Mouse (Mus musculus) lung, embryonic 16.5 days (tissue): ENCODE results near the gene Chmp3. TPM values are rescaled to one million over a fixed set of nuclear protein-coding genes. Genes with fewer than 3 reads are reported as not detected.

ENCODE experiments used
- ATAC-seq: fragments of 200-750 bp; cut with Nextera tagmentation; 2 replicates; pipeline ENCODE4 v1.8.0; 2017; ENCODE audit warnings: low read depth, mild to moderate bottlenecking, moderate library complexity
- H3K27ac ChIP-seq: fragments of 300-500 bp; sonication (generic); 2 replicates; pipeline ENCODE4 v1.5.1; 2014; ENCODE audit warnings: mild to moderate bottlenecking, control low read depth, low read length
- H3K27me3 ChIP-seq: fragments of 300-500 bp; sonication (generic); 2 replicates; pipeline ENCODE4 v1.6.1; 2014; ENCODE audit warnings: low read depth, low read length, mixed read lengths; ENCODE audit not compliant: control insufficient read depth, insufficient read depth
- H3K36me3 ChIP-seq: fragments of 300-500 bp; sonication (generic); 2 replicates; pipeline ENCODE4 v1.6.1; 2014; ENCODE audit warnings: low read length; ENCODE audit not compliant: control insufficient read depth, insufficient read depth
- H3K4me1 ChIP-seq: fragments of 300-500 bp; sonication (generic); replicated peaks from 2 replicates; pipeline ENCODE4 v1.6.1; 2014; ENCODE audit warnings: low read length, mixed read lengths; ENCODE audit not compliant: control insufficient read depth, insufficient read depth
- H3K4me2 ChIP-seq: fragments of 300-500 bp; sonication (generic); 2 replicates; pipeline ENCODE4 v1.6.1; 2014; ENCODE audit warnings: low read depth, low read length, control low read depth
- H3K4me3 ChIP-seq: fragments of 300-500 bp; sonication (generic); 2 replicates; pipeline ENCODE4 v1.5.1; 2014; ENCODE audit warnings: mild to moderate bottlenecking, low read length, control low read depth
- H3K9ac ChIP-seq: fragments of 300-500 bp; sonication (generic); 2 replicates; pipeline ENCODE4 v1.6.1; 2014; ENCODE audit warnings: low read length, control low read depth
- H3K9me3 ChIP-seq: fragments of 300-500 bp; sonication (generic); 2 replicates; pipeline ENCODE4 v1.6.1; 2016; ENCODE audit warnings: low read length; ENCODE audit not compliant: control insufficient read depth
- WGBS: fragments of 180-500 bp; shearing (Covaris S2); extraction: QIAGEN DNeasy Blood & Tissue Kit; methylation state at CpG from one replicate; pipeline ENCODE4 v1.1.7; 2014; 5-methylcytosine and 5-hydroxymethylcytosine counted together
- polyA plus RNA-seq: library from polyadenylated mRNA; unstranded; fragments of >200 nt; fragmentation: Nextera tagmentation; extraction: Ambion mirVana; gene quantifications from 2 replicates; pipeline ENCODE4 v1.2.1, GENCODE M21; 2015

Gene Chmp3
- 68.9 and 73.9 TPM in 2 replicates for polyA plus RNA-seq

GRCm38 (mm10) chr6:71543686-71544499 is at the start of gene Chmp3:
Gene Chmp3, plus strand, starts transcription at chr6:71543797.
- Histone ChIP-seq H3K4me2 (peak within 1 kb of the TSS; percentile 57), H3K4me1 (peaks cover 3% of the 10 kb centered on the region; the same call in 1 of the 2 replicates), H3K4me3 (peak within 1 kb of the TSS; percentile 68), H3K9ac (peak within 1 kb of the TSS; percentile 98), H3K27ac (peak within 1 kb of the TSS; percentile 99), H3K36me3 (no peaks in the 10 kb centered on the region), H3K9me3 (no peaks in the 10 kb centered on the region), H3K27me3 (no peaks in the 10 kb centered on the region)
- under 1% methylated on average over 59 of the region's 59 CpGs for WGBS
- peak; percentile 99 for ATAC-seq

GRCm38 (mm10) chr6:71494341-71495020 is 49.1 kb upstream of the Chmp3 start:
- Histone ChIP-seq H3K9ac (peak overlapping the region; percentile 99), H3K4me2 (peak overlapping the region; percentile 83), H3K36me3 (no peaks in the 10 kb centered on the region; the same call in 1 of the 2 replicates), H3K4me3 (peak overlapping the region; percentile 95), H3K27ac (peak overlapping the region; percentile 99), H3K4me1 (peaks cover 9% of the 10 kb centered on the region), H3K27me3 (no peaks in the 10 kb centered on the region), H3K9me3 (no peaks in the 10 kb centered on the region)
- no peak; the same call in 1 of the 2 replicates for ATAC-seq
- under 1% methylated on average over 45 of the region's 46 CpGs for WGBS

GRCm38 (mm10) chr6:71500575-71500974 is 43.0 kb upstream of the Chmp3 start:
- Histone ChIP-seq H3K9me3 (no peaks in the 10 kb centered on the region), H3K36me3 (peaks cover 7% of the 10 kb centered on the region; the same call in 1 of the 2 replicates), H3K4me1 (peaks cover 6% of the 10 kb centered on the region), H3K9ac (no peak overlapping the region), H3K27me3 (no peaks in the 10 kb centered on the region), H3K27ac (no peak overlapping the region), H3K4me3 (no peak overlapping the region), H3K4me2 (no peak overlapping the region)
- no peak for ATAC-seq
- 76% methylated on average over 3 of the region's 3 CpGs for WGBS

GRCm38 (mm10) chr6:71503001-71503400 is 40.6 kb upstream of the Chmp3 start:
- no peak overlapping the region for H3K4me2 ChIP-seq
- no peaks in the 10 kb centered on the region for H3K9me3 ChIP-seq
- no peak overlapping the region for H3K4me3 ChIP-seq
- H3K9ac ChIP-seq: no peak overlapping the region
- no peak for ATAC-seq
- H3K27me3 ChIP-seq: no peaks in the 10 kb centered on the region
- H3K27ac ChIP-seq: no peak overlapping the region
- 60% methylated on average over 4 of the region's 4 CpGs for WGBS
- peaks cover 7% of the 10 kb centered on the region; the same call in 1 of the 2 replicates for H3K36me3 ChIP-seq
- no peaks in the 10 kb centered on the region for H3K4me1 ChIP-seq

GRCm38 (mm10) chr6:71503670-71504069 is 39.9 kb upstream of the Chmp3 start:
- Histone ChIP-seq H3K36me3 (peaks cover 12% of the 10 kb centered on the region; the same call in 1 of the 2 replicates), H3K4me2 (no peak overlapping the region)

GRCm38 (mm10) chr6:71504091-71504490 is 39.5 kb upstream of the Chmp3 start:
- no peaks in the 10 kb centered on the region for H3K4me1 ChIP-seq
- no peak overlapping the region for H3K4me2 ChIP-seq
- no peaks in the 10 kb centered on the region for H3K9me3 ChIP-seq
- no peak overlapping the region for H3K4me3 ChIP-seq
- H3K27me3 ChIP-seq: no peaks in the 10 kb centered on the region
- H3K27ac ChIP-seq: no peak overlapping the region
- peaks cover 14% of the 10 kb centered on the region; the same call in 1 of the 2 replicates for H3K36me3 ChIP-seq
- no peak for ATAC-seq
- no peak overlapping the region for H3K9ac ChIP-seq
- 74% methylated on average over 4 of the region's 4 CpGs for WGBS

More at GRCm38 (mm10) chr6:71503670-71504069, 39.9 kb upstream of the Chmp3 start:
- Histone ChIP-seq H3K9me3 (no peaks in the 10 kb centered on the region), H3K9ac (no peak overlapping the region), H3K27me3 (no peaks in the 10 kb centered on the region), H3K4me3 (no peak overlapping the region), H3K27ac (no peak overlapping the region), H3K4me1 (no peaks in the 10 kb centered on the region)
- ATAC-seq: no peak

GRCm38 (mm10) chr6:71505671-71506070 is 37.9 kb upstream of the Chmp3 start:
- no peak overlapping the region for H3K4me3 ChIP-seq
- H3K9ac ChIP-seq: no peak overlapping the region
- no peaks in the 10 kb centered on the region for H3K27me3 ChIP-seq
- 93% methylated on average over 2 of the region's 2 CpGs for WGBS
- no peak overlapping the region for H3K4me2 ChIP-seq
- ATAC-seq: no peak
- peaks cover 12% of the 10 kb centered on the region; the same call in 1 of the 2 replicates for H3K36me3 ChIP-seq
- no peaks in the 10 kb centered on the region for H3K4me1 ChIP-seq
- H3K9me3 ChIP-seq: no peaks in the 10 kb centered on the region
- H3K27ac ChIP-seq: no peak overlapping the region

GRCm38 (mm10) chr6:71519476-71519875 is 24.1 kb upstream of the Chmp3 start:
- H3K27ac ChIP-seq: no peak overlapping the region
- H3K36me3 ChIP-seq: no peaks in the 10 kb centered on the region
- no peak for ATAC-seq
- H3K4me3 ChIP-seq: no peak overlapping the region
- no peaks in the 10 kb centered on the region for H3K9me3 ChIP-seq
- no peak overlapping the region for H3K9ac ChIP-seq
- no peaks in the 10 kb centered on the region for H3K27me3 ChIP-seq
- H3K4me2 ChIP-seq: no peak overlapping the region
- H3K4me1 ChIP-seq: no peaks in the 10 kb centered on the region
- WGBS: 86% methylated on average over 4 of the region's 4 CpGs

GRCm38 (mm10) chr6:71525556-71525955 is 18.0 kb upstream of the Chmp3 start:
- Histone ChIP-seq H3K9me3 (no peaks in the 10 kb centered on the region), H3K4me2 (no peak overlapping the region), H3K36me3 (no peaks in the 10 kb centered on the region), H3K4me1 (no peaks in the 10 kb centered on the region), H3K27me3 (no peaks in the 10 kb centered on the region), H3K4me3 (no peak overlapping the region), H3K27ac (no peak overlapping the region), H3K9ac (no peak overlapping the region)
- ATAC-seq: no peak
- 42% methylated on average over 3 of the region's 3 CpGs for WGBS
